Mouse (Mus musculus): Measurements from ENCODE around the gene Spata48.

GRCm38 (mm10) chr11:11414188-11414587 lies 47.7 kb upstream of the Spata48 start:
- TF ChIP-seq POLR2A (IDR thresholded peaks at IDR 0.05; ENCODE audit: control insufficient read depth in 1 of 2, insufficient read depth in 1 of 2, low read depth in 1 of 2, low read length in 2 of 2, poor library complexity in 1 of 2) (no peak), ETS1 (IDR thresholded peaks at IDR 0.05; ENCODE audit: low read depth, low read length) (no peak), UBTF (IDR thresholded peaks at IDR 0.05; ENCODE audit: borderline replicate concordance, insufficient read depth, low read depth, low read length) (no peak), CTCF (IDR thresholded peaks at IDR 0.05 in 2 of 3, conservative IDR thresholded peaks at IDR 0.05 in 1 of 3; ENCODE audit: control insufficient read depth in 1 of 3, insufficient read depth in 1 of 3, low read depth in 2 of 3, low read length in 3 of 3, poor library complexity in 1 of 3, severe bottlenecking in 1 of 3) (no peak), CHD2 (IDR thresholded peaks at IDR 0.05; ENCODE audit: low read length) (no peak), JUND (IDR thresholded peaks at IDR 0.05; ENCODE audit: low read depth, low read length) (no peak), ELF1 (IDR thresholded peaks at IDR 0.05; ENCODE audit: low read depth, low read length) (no peak), GATA1 (IDR thresholded peaks at IDR 0.05; ENCODE audit: low read depth, low read length) (no peak), CHD1 (IDR thresholded peaks at IDR 0.05; ENCODE audit: low read depth, low read length) (no peak), MAFK (IDR thresholded peaks at IDR 0.05; ENCODE audit: borderline replicate concordance, low read depth, low read length) (no peak), KAT2A (conservative IDR thresholded peaks at IDR 0.05; ENCODE audit: low read depth, low read length) (no peak), POLR2AphosphoS2 (IDR thresholded peaks at IDR 0.05; ENCODE audit: low read length) (no peak), MAX (IDR thresholded peaks at IDR 0.05; ENCODE audit: low read length) (no peak), EP300 (IDR thresholded peaks at IDR 0.05; ENCODE audit: low read depth in 1 of 2, low read length in 2 of 2) (no peak)
